Mouse (Mus musculus) liver, embryonic 16.5 days (tissue): ENCODE data around the gene Kcnj6. TPM values are rescaled to one million over a fixed set of nuclear protein-coding genes. Genes with fewer than 3 reads are reported as not detected.

Experiments
- ATAC-seq: fragments of 200-750 bp; cut with Nextera tagmentation; 2 replicates; pipeline ENCODE4 v1.8.0; 2017; ENCODE audit warnings: low read depth, mild to moderate bottlenecking, moderate number of reproducible peaks, moderate library complexity
- H3K27ac ChIP-seq: fragments of 300-500 bp; sonication (generic); 2 replicates; pipeline ENCODE4 v1.5.1; 2014; ENCODE audit warnings: mild to moderate bottlenecking, low read length
- H3K27me3 ChIP-seq: fragments of 300-500 bp; sonication (generic); 2 replicates; pipeline ENCODE4 v1.6.1; 2014; ENCODE audit warnings: low read depth, low read length, mixed read lengths; ENCODE audit not compliant: control insufficient read depth, insufficient read depth
- H3K36me3 ChIP-seq: fragments of 300-500 bp; sonication (generic); 2 replicates; pipeline ENCODE4 v1.6.1; 2014; ENCODE audit warnings: mild to moderate bottlenecking; ENCODE audit not compliant: control insufficient read depth, insufficient read depth
- H3K4me1 ChIP-seq: fragments of 300-500 bp; sonication (generic); 2 replicates; pipeline ENCODE4 v1.6.1; 2014; ENCODE audit warnings: low read depth, low read length, mixed read lengths; ENCODE audit not compliant: control insufficient read depth
- H3K4me2 ChIP-seq: fragments of 300-500 bp; sonication (generic); 2 replicates; pipeline ENCODE4 v1.6.1; 2014; ENCODE audit warnings: low read depth, low read length, mixed read lengths
- H3K4me3 ChIP-seq: fragments of 300-500 bp; sonication (generic); 2 replicates; pipeline ENCODE4 v1.5.1; 2014; ENCODE audit warnings: low read depth, mild to moderate bottlenecking, low read length
- H3K9ac ChIP-seq: fragments of 300-500 bp; sonication (generic); 2 replicates; pipeline ENCODE4 v1.6.1; 2014; ENCODE audit warnings: low read depth, low read length
- H3K9me3 ChIP-seq: fragments of 300-500 bp; sonication (generic); replicated peaks from 2 replicates; pipeline ENCODE4 v1.6.1; 2016; ENCODE audit warnings: low read length; ENCODE audit not compliant: control insufficient read depth
- whole genome bisulfite sequencing: fragments of 180-500 bp; shearing (Covaris S2); extraction: QIAGEN DNeasy Blood & Tissue Kit; methylation state at CpG from one replicate; pipeline ENCODE4 v1.1.7; 2014; ENCODE audit not compliant: insufficient replicate concordance; 5-methylcytosine and 5-hydroxymethylcytosine counted together
- polyA plus RNA-seq: library from polyadenylated mRNA; unstranded; fragments of >200 nt; fragmentation: Nextera tagmentation; extraction: Ambion mirVana; gene quantifications from 2 replicates; pipeline ENCODE4 v1.2.1, GENCODE M21; 2015

The Kcnj6 gene
- not detected in 2 replicates for polyA plus RNA-seq

DNA sequence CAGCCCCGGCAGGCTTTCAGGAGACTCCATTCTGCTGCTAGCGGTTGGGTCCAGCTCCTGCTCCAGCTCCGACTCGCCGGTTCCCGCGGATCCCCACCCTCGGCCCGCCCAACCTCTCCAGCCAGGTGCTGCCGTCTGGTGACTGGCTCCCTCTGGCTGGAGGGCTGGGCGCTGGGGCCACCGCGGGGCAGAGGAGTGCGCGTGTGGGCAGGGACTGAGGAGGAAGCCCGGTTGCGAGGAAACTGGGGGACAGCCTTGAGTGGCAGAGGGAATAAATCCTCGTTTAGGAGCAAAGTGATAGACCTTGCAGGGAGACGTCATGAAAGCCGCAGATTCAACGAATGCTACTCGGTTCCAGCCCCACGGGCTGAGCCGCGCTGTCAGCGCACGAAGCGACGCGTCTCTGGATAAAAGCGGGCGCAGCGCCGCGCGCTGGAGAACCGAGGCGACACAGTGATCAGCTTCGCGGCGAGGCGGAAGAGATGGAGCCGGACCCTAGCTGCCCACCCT, at the start of gene Kcnj6:
Kcnj6 (minus strand) TSS at position 362 of the 510 bp plus-strand sequence.
- ATAC-seq = no peak
- Histone ChIP-seq H3K27ac (no peak within 1 kb of the TSS), H3K36me3 (no peaks in the 10 kb centered on the region)

DNA sequence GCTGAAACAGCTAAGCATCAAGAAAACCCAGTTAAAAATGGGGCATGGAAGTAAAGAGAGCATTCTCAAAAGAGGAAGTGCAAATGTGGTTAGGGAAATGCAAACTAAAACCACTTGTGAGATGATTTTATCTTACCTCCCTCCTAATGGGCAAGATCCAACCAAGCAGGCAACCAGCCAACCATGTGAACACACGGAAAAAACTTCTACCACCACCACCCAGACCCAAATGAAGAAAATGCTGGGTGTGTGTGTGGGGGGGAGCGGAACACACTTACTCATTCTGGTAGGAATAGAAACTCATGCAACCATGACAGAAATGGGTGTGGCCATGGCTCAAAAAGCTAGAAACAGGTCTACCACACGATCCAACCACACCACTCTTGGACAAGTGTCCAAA, 12.4 kb upstream of the Kcnj6 start:
- Histone ChIP-seq H3K27me3 (no peaks in the 10 kb centered on the region), H3K36me3 (no peaks in the 10 kb centered on the region), H3K9ac (no peak overlapping the region), H3K4me3 (no peak overlapping the region), H3K4me2 (no peak overlapping the region), H3K27ac (no peak overlapping the region), H3K9me3 (no peaks in the 10 kb centered on the region), H3K4me1 (no peaks in the 10 kb centered on the region)
- no peak for ATAC-seq
- 37% methylated on average over 3 of the region's 3 CpGs for WGBS

More for the DNA sequence above, at the start of gene Kcnj6:
- H3K4me1 ChIP-seq = no peaks in the 10 kb centered on the region
- H3K4me2 ChIP-seq = no peak within 1 kb of the TSS
- H3K27me3 ChIP-seq = peaks cover 15% of the 10 kb centered on the region
- no peak within 1 kb of the TSS for H3K4me3 ChIP-seq
- no peak within 1 kb of the TSS for H3K9ac ChIP-seq
- H3K9me3 ChIP-seq = no peaks in the 10 kb centered on the region
- WGBS = 3% methylated on average over 43 of the region's 43 CpGs

DNA sequence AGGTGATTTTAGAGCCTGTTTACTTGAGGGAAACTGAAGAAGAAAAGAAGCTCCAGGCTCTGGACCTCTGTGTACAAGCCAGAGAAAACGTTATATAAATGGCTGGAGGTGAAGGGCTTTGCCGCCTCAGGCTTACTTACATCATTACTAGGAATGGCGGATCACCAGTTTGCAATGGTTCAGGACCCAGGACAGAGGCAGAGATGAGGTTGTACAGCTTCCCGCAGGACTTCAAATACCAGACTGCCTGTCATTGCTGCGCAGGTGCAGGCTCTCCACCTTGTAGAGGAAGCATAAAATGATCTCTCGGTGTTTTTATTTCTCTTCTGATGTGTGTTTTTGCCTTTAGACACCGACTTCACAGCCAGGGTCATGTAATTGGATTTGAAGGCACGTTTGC, 7.1 kb upstream of the Kcnj6 start:
- ATAC-seq = no peak
- WGBS = 22% methylated on average over 8 of the region's 8 CpGs
- Histone ChIP-seq H3K9me3 (no peaks in the 10 kb centered on the region), H3K36me3 (no peaks in the 10 kb centered on the region), H3K4me2 (no peak overlapping the region), H3K4me3 (no peak overlapping the region), H3K27me3 (no peaks in the 10 kb centered on the region), H3K9ac (no peak overlapping the region), H3K27ac (no peak overlapping the region), H3K4me1 (no peaks in the 10 kb centered on the region)

GRCm38 (mm10) chr16:94999551-94999950, 2.0 kb upstream of the Kcnj6 start:
- Histone ChIP-seq H3K9ac (no peak overlapping the region), H3K27me3 (peaks cover 15% of the 10 kb centered on the region), H3K9me3 (no peaks in the 10 kb centered on the region), H3K36me3 (no peaks in the 10 kb centered on the region), H3K4me2 (no peak overlapping the region), H3K4me3 (no peak overlapping the region), H3K27ac (no peak overlapping the region), H3K4me1 (no peaks in the 10 kb centered on the region)
- no peak for ATAC-seq
- WGBS = 45% methylated on average over 5 of the region's 5 CpGs

- no peak overlapping the region for H3K9ac ChIP-seq
- H3K4me3 ChIP-seq = no peak overlapping the region
- no peak overlapping the region for H3K27ac ChIP-seq
- no peaks in the 10 kb centered on the region for H3K9me3 ChIP-seq
- no peaks in the 10 kb centered on the region for H3K36me3 ChIP-seq
- ATAC-seq = no peak
- H3K27me3 ChIP-seq = peaks cover 15% of the 10 kb centered on the region
- no peak overlapping the region for H3K4me2 ChIP-seq
- WGBS = 45% methylated on average over 3 of the region's 3 CpGs
- H3K4me1 ChIP-seq = no peaks in the 10 kb centered on the region
Measured at GRCm38 (mm10) chr16:94999019-94999418, 1.5 kb upstream of the Kcnj6 start.

GRCm38 (mm10) chr16:94996791-94997281, 665 bp downstream of the Kcnj6 start:
- H3K27me3 ChIP-seq = peaks cover 15% of the 10 kb centered on the region
- 13% methylated on average over 16 of the region's 16 CpGs for WGBS
- no peaks in the 10 kb centered on the region for H3K9me3 ChIP-seq
- ATAC-seq = no peak
- no peak overlapping the region for H3K9ac ChIP-seq
- H3K36me3 ChIP-seq = no peaks in the 10 kb centered on the region
- no peak overlapping the region for H3K4me3 ChIP-seq
- H3K27ac ChIP-seq = no peak overlapping the region
- H3K4me2 ChIP-seq = no peak overlapping the region
- H3K4me1 ChIP-seq = no peaks in the 10 kb centered on the region

- 11% methylated on average over 13 of the region's 13 CpGs for WGBS
- H3K9ac ChIP-seq = no peak overlapping the region
- ATAC-seq = no peak
Measured at GRCm38 (mm10) chr16:94995542-94996131, 1.9 kb downstream of the Kcnj6 start.

GRCm38 (mm10) chr16:94994924-94995323, 2.6 kb downstream of the Kcnj6 start:
- Histone ChIP-seq H3K36me3 (no peaks in the 10 kb centered on the region), H3K27ac (no peak overlapping the region), H3K4me3 (no peak overlapping the region), H3K4me2 (no peak overlapping the region), H3K27me3 (peaks cover 15% of the 10 kb centered on the region), H3K4me1 (no peaks in the 10 kb centered on the region), H3K9ac (no peak overlapping the region), H3K9me3 (no peaks in the 10 kb centered on the region)
- whole genome bisulfite sequencing = 43% methylated on average over 4 of the region's 4 CpGs
- ATAC-seq = no peak

More at GRCm38 (mm10) chr16:94995542-94996131, 1.9 kb downstream of the Kcnj6 start:
- Histone ChIP-seq H3K4me2 (no peak overlapping the region), H3K4me1 (no peaks in the 10 kb centered on the region), H3K36me3 (no peaks in the 10 kb centered on the region), H3K27me3 (peaks cover 15% of the 10 kb centered on the region), H3K4me3 (no peak overlapping the region), H3K27ac (no peak overlapping the region), H3K9me3 (no peaks in the 10 kb centered on the region)

GRCm38 (mm10) chr16:94994148-94994547, 3.4 kb downstream of the Kcnj6 start:
- ATAC-seq = no peak
- 59% methylated on average over 3 of the region's 3 CpGs for WGBS
- H3K36me3 ChIP-seq = no peaks in the 10 kb centered on the region
- no peak overlapping the region for H3K4me2 ChIP-seq
- H3K9ac ChIP-seq = no peak overlapping the region
- no peak overlapping the region for H3K27ac ChIP-seq
- no peaks in the 10 kb centered on the region for H3K4me1 ChIP-seq
- H3K9me3 ChIP-seq = no peaks in the 10 kb centered on the region
- H3K27me3 ChIP-seq = peaks cover 15% of the 10 kb centered on the region
- no peak overlapping the region for H3K4me3 ChIP-seq
